Mouse (Mus musculus): ENCODE data around the gene Trmt44.

The Trmt44 gene

GRCm38 (mm10) chr5:35551855-35552837 is 22.7 kb downstream of the Trmt44 start:
- in situ Hi-C loops (cut with MboI; ENCODE audit: unreplicated experiment in 2 of 2), result no loop called here

GRCm38 (mm10) chr5:35546127-35546526 is 28.7 kb downstream of the Trmt44 start:
- in situ Hi-C loops (cut with MboI; ENCODE audit: unreplicated experiment in 2 of 2), result no loop called here

GRCm38 (mm10) chr5:35541059-35541790 is 33.6 kb downstream of the Trmt44 start:
- in situ Hi-C loops (cut with MboI; ENCODE audit: unreplicated experiment in 2 of 2), result no loop called here

- in situ Hi-C loops (cut with MboI; ENCODE audit: unreplicated experiment in 2 of 2), result no loop called here
These were observed 34.3 kb downstream of the Trmt44 start for GRCm38 (mm10) chr5:35540555-35540954.

GRCm38 (mm10) chr5:35539576-35539975 is 35.3 kb downstream of the Trmt44 start:
- in situ Hi-C loops (cut with MboI; ENCODE audit: unreplicated experiment in 2 of 2), result no loop called here

- in situ Hi-C loops (cut with MboI; ENCODE audit: unreplicated experiment in 2 of 2), result no loop called here
These were observed 36.8 kb downstream of the Trmt44 start for GRCm38 (mm10) chr5:35538022-35538421.

- in situ Hi-C loops (cut with MboI; ENCODE audit: unreplicated experiment in 2 of 2), result no loop called here
These were observed 37.4 kb downstream of the Trmt44 start for GRCm38 (mm10) chr5:35537474-35537873.

GRCm38 (mm10) chr5:35536271-35536670 is 38.6 kb downstream of the Trmt44 start:
- in situ Hi-C loops (cut with MboI; ENCODE audit: unreplicated experiment in 2 of 2), result no loop called here

- in situ Hi-C loops (cut with MboI; ENCODE audit: unreplicated experiment in 2 of 2), result no loop called here
These were observed 43.3 kb downstream of the Trmt44 start for GRCm38 (mm10) chr5:35531586-35531985.

- in situ Hi-C loops (cut with MboI; ENCODE audit: unreplicated experiment in 2 of 2), result no loop called here
These were observed 44.4 kb downstream of the Trmt44 start for GRCm38 (mm10) chr5:35530442-35530841.

GRCm38 (mm10) chr5:35525469-35526123 is 49.3 kb downstream of the Trmt44 start, which contains the start of gene Cpz:
Cpz (minus strand) TSS chr5:35525698.
- in situ Hi-C loops (cut with MboI; ENCODE audit: unreplicated experiment in 2 of 2), result loop anchor here in 1 of 2 experiments (10.0 kb wide), 1 partner anchor 329 kb away; no protein-coding TSS in a partner anchor

- in situ Hi-C loops (cut with MboI; ENCODE audit: unreplicated experiment in 2 of 2), result loop anchor here (5.0 to 25.0 kb wide), 6 partner anchors 188 to 738 kb away; partner anchors contain the start of gene Msantd1 (in 1 of the 2)
These were observed 50.5 kb downstream of the Trmt44 start for GRCm38 (mm10) chr5:35524381-35524780.

- in situ Hi-C loops (cut with MboI; ENCODE audit: unreplicated experiment in 2 of 2), result loop anchor here (5.0 to 25.0 kb wide), 6 partner anchors 189 to 739 kb away; partner anchors contain the start of gene Msantd1 (in 1 of the 2)
These were observed 51.1 kb downstream of the Trmt44 start for GRCm38 (mm10) chr5:35523735-35524134.

GRCm38 (mm10) chr5:35516781-35517180 is 58.1 kb downstream of the Trmt44 start:
- in situ Hi-C loops (cut with MboI; ENCODE audit: unreplicated experiment in 2 of 2), result loop anchor here (10.0 to 25.0 kb wide), 4 partner anchors 279 to 746 kb away; partner anchors contain the start of gene Msantd1 (in 1 of the 2)

- in situ Hi-C loops (cut with MboI; ENCODE audit: unreplicated experiment in 2 of 2), result loop anchor here (5.0 to 25.0 kb wide), 5 partner anchors 148 to 752 kb away; partner anchors contain the start of gene Msantd1 (in 1 of the 2)
These were observed 64.3 kb downstream of the Trmt44 start for GRCm38 (mm10) chr5:35510589-35510988.
